Mouse (Mus musculus) gastrocnemius, adult 8-10 months (tissue): ENCODE results near the gene Rgl1. TPM values are rescaled to one million over a fixed set of nuclear protein-coding genes. Genes with fewer than 3 reads are reported as not detected.
"Not testable (repeated sequence)": the region's sequence is repeated elsewhere in the genome, so short reads cannot be mapped to it uniquely, and the experiment has no call there.

Source experiments
- DNase-seq, 2 experiments: peaks; one replicate each; pipeline ENCODE4 v3.0.0; 2022; ENCODE audit warnings: low spot score in 2 of 2
- total RNA-seq, 4 experiments: library from RNA; stranded (reverse); gene quantifications; 2 replicates each; pipeline ENCODE4 v1.2.4; 2022

The Rgl1 gene
- total RNA-seq, 4 experiments from 2014 or later, result 2.9 to 9.4 (median 5.3) TPM

DNA sequence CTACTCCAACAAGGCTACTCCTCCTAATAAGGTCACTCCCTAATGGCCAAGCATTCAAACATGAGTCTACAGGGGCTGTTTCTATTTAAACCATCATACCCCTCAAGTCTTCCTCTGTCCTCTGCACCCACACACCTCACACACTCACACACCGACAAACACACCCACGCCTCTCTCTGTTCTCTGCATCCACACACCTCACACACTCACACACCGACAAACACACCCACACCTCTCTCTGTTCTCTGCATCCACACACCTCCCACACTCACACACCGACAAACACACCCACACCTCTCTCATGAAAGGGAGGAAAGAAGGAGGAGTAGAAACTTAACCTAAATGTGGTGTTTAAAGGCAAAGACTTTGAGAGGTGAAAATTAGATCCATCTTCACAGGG lies 106.2 kb downstream of the Rgl1 start:
- DNase-seq, result no peak

DNA sequence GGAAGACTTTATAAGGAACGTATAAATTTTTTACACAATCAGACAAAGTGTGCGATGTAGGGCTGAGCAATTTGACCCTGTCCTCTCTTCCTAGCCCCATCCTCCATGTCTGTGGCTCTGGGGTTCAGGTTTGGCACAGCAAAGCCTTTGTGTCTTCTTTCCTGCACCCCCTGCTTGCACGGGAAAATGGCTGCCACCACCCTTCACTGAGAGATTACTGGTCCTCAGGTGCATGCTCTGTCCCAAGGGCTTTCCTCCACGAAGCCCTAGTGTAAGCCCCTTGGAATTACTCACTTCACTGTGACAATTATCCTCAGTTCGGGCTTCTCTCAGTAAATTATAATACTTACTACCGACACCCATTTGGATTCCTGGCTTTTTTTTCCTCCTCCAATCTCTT lies 109.5 kb downstream of the Rgl1 start:
- no peak for DNase-seq

DNA sequence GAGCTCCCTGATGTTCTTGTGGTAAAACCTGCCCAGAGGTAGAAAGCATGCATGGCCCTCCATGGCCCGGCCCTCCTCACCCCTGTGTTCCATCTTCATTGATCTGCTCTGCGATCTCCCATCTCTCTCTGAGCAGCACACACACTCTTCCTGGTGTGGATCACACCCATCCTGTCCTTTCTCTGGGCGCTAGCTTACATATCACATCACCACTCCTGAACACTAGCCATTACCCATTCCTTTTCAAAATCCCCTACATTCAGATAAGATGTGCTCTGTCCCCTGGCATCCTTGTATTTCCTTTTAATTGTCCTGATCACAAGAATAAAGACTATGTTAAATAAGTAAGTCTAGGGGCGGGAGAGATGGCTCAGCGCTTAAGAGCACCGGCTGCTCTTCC lies 111.3 kb downstream of the Rgl1 start:
- no peak for DNase-seq

DNA sequence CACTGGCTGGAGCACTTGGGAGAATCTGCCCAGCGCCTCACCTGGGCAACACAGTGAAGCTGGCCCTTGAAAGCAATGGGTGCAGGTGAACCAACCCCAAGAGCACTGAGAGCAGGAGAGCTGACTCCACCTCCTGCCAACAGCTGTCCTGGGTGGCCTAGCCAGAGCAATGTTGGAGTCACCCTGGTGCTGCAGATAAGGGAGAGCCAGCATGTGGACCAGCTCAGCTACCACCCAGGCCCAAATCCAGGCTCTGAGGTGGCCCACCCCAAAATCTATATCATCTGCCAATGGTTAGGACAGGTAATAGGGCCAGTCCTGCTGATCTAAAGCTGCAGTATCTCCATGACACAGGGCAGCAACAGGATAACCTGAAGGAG lies 114.7 kb downstream of the Rgl1 start:
- no peak for DNase-seq

DNA sequence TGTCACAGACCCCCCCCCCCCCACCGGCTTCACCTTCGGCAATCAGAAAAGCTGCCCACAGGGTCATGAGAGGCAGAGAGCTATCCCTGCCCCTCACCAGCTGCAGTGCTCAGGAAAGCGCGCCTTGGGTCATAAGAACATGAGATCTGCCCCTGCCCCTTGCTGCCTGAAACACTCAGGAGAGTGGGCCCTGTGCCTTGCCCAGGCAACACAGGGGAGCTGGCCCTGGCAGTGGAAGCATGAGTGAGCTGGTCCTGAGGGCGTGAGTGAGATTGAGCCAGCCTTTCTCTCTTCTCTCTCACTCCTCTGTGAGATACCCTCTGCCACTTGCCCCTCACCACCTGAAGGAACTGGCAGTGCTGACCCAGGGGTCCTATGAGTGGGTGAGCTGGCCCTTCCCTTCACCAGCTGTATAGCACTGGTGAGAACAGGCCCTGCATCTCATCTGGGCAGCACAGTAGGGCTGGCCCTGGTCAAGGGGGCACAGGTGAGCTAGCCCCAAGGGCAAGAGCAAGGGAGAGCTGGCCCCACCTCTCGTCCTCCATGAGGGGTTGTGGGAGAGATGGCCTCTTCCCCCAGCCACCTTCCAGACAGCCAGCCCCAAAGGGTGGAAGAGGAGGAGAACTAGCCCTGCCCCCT lies 115.2 kb downstream of the Rgl1 start:
- no peak for DNase-seq

DNA sequence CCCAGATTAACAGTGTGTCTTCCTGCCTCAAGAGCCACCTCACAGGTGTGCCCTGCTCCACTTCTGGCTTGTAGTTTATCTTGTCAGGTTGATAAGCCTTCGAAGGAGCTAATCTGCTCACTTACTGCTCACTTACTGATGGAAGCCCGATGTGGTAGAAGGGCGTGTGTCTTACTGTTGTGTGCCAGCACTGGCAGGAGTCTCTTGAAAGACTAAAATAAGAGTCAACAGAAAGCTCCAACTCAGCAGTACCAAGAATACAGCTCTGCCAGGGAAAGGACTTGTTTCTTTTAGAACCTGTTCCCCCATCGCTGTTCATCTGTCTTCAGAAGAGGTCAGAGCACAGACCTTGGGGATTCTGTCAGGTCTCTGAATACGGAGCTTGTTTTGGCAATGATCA lies 118.1 kb downstream of the Rgl1 start:
- DNase-seq, result no peak

DNA sequence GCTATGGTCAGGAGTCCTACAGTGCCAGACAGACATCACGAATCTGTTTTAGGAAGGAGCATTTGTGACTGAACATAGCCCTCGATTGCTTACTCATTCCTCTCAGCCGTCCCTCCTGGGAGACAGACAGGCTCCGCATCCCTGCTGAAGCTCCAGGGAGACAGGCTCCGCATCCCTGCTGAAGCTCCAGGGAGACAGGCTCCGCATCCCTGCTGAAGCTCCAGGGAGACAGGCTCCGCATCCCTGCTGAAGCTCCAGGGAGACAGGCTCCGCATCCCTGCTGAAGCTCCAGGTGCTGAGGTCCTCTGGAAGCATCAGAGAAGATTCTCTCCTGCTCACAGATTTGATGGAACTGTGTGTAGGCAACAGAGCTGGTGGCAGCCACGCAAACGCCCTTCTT lies 123.9 kb downstream of the Rgl1 start:
- not testable (repeated sequence) for DNase-seq

DNA sequence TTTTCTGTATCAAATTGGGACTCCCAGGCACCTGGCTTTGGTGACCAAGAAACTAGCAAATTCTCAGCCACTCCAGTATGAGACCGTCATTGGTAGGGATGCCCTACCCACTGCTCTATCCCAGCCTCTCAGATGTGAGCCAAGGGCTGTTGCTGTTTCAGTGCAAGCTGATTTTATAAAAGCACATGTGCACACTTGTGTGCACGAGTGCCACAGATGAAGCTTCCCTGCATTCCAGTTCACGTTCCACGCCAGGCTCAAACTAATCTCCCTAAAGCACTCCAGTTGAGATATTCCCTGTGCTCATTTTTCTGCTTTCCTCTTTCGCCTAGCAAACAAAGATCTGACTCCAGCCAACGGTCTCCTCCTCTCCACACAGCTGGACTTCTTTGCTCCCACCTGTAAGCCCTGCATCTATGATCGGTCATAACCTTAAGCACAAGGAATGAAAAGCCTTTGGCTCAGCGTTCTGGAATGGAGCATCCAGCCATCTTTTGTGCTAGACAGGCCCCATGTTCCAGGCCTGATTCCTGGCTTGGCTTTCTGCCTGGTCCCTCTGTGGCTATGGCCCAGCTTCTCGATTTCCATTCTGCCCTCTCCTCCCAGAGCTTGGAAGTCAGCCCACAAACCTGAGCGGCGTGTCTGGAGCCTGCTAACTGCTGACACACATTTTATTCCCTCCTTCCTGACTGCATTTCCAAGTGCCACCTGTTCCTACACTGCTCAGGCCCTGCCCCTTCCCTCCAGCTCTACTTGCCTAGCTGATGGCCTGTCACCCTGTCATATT lies 125.8 kb downstream of the Rgl1 start:
- DNase-seq, result peak; percentile 75 to 86

DNA sequence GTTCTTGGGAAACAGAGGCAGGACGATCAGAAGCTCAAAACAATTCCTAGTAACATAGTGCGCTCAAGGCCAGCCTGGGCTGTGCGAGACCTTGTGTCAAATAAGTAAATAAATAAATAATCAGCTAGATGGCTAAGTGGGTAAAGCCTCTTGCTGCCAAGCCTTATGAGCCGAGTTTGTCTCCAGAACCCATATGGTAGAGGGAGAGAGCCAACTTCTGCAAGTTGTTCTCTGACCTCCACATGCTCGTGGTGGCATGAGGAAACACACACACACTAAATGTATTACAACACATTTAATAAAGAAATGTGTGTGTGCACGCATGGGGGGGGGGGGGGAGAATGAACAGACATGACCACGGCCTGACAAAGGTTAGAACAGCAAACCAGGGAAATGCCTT lies 126.8 kb downstream of the Rgl1 start:
- DNase-seq, result no peak

DNA sequence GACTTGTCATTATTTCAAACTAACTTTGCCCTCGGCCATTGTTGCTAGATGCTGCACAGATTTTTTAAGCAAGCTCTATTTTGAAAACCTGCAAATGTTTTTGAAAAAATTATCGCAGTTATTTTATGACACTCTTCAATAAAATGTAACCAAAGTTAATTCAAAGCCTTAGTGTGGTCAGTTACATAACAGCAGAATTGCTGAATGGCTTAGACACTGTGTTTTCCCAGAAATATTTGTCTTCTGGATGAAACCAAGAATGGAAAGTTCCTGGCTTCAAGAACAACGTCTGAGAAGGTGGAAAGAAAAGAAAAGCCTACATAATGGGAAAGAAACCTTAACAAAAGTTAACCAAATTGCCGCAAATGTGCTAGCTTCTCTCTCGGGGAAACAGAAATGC lies 131.5 kb downstream of the Rgl1 start:
- no peak for DNase-seq

DNA sequence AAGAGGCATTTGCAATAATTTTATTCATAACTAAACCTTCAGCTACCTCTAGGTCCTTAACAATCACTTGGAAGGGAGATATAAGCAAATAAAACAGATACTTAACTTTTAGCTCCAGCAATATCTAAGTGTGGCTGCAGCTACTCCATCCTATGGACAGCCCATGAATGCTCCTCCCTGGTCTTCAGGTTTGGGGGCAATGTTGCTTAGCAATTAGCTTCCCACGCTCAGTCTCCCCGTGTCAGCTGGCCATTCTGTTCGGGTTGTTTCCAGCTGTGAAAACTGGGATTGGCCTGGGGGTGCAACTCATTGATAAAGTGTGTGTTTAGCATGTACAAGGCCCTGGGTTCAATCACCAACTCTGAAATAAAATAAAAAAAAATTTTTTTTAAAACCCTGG lies 136.4 kb downstream of the Rgl1 start:
- DNase-seq, result no peak

DNA sequence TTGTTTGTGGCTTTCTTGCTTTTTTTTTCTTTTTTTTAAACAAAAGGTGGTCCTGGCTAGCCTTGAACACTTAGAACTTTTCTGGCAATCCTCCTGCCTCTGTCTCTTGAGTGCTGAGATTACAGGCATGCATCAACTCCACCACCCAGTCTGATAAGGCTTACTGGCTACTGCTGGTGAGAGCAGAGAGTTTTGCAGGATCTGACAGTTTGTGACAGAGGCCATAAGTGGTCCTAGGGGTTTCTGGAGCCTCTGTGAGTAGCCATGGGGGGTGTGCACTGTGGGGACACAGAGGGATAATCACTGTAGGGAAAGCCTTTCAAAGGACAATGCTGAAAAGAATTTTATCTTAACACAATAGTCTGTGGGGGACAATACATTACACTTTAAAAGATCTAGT lies 140.5 kb downstream of the Rgl1 start:
- no peak for DNase-seq

DNA sequence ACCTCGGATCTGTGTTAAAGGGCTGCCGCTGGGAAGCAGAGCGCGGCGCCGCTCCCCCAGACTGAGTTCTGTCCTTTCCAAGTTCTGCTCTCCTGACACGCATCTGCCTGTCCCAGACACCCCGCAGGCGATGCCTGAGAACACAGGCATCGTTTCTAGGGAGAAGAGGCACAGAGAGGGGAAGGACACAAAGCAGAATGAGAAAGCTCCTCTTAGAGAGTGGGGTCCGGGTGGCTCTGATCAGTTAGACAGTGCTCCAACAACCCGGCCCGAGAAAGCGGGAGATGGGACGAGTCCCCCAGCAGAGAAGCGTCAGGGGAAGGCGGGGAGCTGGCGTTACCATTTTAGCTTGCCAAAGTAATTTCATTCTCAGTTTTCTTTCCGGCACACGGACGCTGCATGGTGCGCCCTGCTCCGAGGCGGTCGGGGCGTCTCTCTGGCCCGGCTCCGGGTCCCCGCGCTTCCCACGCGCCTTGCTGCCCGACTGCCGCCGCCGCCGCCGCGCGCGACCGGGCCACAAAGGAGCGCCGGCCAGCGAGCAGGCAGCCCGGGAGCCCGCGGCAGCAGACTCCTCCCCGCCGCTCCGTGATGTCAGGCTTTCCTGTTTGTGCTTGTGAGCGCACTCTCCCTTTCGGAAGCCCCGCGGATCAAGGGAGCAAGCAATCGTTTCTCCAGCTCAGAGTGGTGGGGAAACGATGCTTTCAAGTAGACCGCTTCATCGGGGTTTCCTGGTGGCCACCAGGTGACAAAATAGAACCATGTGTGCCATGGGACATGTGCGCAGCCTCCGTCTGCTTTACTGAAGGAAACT lies 141.3 kb downstream of the Rgl1 start:
- peak; percentile 52 to 65 for DNase-seq

DNA sequence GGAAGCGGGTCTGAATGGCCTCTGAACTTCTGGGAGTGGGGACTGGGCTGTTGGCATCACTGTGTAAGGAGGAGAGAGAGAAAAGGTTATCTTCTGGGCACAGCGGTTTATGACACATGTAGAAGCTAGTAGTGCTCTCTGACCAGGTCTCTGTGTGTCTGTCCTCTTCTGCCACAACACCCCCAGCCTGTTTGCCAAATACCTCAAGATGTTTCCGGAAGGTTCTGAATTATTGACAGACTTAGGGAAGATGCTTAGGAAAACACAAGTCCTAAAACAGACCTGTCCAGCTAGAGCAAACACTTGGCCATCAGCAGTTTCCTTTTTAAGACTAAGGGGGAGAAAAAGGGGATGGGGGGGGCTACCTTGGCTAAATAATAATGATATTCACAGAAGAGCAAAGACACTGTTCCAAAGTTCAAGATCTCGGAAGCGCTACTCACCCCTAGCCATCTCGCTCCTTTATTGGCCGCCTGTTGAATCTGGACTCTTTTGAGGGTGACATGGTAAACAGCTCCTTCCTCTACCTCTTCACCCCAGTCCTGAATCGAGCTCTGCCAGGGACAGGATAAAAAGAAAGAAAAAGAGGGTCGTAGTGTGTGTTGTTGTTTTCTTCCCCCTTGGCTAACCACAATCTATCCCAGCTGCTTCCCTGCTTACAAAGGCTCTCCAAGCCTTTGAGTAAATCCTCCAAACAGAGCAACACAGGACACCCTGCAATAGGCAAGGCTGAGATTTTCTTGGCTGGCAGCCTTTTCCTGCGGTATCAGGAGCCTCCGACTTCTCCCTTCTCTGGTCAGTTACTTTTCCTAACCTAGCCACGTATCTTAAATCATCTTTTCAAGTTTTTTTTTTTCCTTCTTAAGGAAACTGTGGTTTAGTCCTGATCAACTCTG lies 142.5 kb downstream of the Rgl1 start:
- DNase-seq, result no peak

DNA sequence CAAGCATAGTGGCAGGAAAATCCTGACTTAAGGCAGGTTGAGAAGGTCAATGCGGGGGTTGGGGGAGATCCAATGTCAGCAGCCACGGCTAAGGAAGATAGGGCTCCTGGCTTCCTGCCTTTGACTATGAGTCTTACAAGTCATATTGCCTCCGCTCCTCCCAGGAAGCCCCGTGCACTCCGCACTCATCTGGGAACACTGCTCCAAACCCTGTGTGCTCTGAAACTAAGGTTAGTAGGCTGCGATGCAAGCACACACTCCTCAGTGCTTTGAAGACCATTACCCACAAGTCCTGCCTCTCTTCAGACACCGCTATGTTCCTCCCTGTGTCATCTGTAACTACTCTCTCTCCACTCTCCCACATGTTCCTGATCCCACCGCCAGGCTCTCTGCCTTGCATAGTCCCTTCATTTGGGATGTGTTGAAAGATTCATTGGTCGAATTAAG lies 143.4 kb downstream of the Rgl1 start:
- DNase-seq, result no peak

DNA sequence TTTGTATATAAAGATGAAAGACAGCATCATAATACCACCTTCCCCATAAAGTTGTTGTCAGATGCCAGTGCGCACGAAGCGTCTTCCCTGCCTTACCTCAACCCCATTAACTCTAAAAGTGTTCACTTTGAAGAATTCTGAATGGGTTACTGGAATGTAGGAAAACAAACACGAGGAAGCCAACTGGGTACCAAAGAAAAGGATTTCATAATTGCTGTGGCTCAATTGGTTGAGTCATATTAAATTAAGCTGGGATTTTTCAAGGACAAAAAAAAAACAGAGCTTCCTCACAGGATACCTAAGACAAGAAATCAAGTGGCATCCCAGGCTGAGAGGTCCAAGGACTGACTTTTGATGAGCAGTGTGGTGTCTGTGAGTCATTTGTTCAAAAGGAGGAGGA lies 144.5 kb downstream of the Rgl1 start:
- DNase-seq, result no peak

DNA sequence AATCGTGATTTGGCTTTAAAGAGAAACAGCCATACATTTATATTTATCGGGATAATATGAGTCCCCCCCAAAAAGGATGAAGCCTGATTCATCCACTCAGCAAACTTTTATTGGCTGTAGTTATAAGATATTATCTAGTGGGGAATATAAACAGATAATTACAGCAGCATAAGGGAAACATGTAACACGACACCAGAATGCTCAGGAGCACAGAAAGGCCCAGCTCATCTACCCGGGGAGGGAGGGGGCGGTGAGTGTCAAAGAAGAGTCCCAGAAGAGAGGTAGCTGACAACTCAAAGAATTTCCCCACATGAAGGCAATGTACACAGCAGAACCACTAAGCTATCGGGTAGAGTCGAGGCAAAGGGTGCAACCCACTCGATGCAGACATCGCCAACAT lies 146.8 kb downstream of the Rgl1 start:
- DNase-seq, result no peak

DNA sequence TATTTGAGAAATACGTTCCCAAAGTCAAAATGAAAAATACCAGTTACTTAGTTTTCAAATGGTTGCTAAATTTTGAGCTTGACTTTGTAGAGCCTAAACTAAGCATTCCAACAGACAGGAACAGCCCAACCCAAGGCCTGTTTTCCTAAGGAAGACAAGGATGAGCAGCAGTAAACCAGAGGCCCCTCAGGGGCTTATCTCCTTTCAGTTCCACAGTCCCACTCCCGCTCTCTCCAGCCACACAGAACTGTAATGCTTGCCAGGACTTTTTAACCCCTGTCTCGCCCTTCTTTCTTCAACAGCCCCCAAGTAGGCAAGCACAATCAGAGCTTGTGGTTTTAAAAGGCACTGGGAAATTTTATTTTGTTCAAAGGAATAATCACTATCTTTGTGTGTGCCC lies 147.3 kb downstream of the Rgl1 start:
- DNase-seq, result no peak

DNA sequence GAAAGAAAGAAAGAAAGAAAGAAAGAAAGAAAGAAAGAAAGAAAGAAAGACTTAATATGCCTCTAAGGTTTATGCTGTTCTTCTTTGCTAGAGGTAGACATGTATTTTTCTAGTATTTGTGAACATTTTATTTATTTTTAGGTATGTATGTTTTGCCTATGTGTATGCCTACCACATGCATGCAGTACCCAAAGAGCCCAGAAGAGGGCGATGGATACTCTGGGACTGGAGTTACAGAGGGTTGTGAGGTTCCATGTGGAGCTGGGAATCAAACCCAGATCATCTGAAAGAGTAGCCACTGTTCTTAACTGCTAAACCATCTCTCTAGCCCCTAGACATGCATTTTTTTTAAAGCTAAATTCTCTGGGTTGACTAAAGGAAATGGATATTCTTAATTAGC lies 147.8 kb downstream of the Rgl1 start:
- no peak for DNase-seq

DNA sequence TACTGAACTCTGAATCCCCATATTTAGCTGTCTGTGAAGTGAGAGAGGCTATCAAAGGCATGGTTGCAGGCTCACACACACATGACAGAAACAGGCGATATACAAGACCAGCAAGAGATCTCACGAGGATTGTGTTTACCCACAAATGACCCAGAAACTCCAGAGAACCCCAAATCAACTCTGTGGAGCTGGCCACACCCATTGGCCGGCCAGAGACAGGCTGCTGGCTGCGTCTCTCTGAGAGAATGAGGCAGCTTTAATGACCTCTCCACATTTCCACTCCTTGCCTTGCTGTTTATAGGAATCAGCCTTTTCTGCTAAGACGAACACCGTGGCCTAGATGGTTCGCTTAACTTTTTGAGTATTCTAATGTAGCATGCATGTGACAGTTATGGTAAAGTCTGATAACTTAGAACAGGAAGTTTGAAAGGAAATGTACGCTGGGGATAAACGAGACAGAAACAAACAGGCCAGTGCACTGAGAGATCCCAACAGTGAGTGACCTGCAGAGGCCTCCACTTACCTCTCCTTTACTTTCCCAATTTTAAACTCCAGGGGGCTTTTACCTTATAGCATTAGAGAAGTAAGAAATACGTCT lies 148.3 kb downstream of the Rgl1 start:
- DNase-seq, result no peak

DNA sequence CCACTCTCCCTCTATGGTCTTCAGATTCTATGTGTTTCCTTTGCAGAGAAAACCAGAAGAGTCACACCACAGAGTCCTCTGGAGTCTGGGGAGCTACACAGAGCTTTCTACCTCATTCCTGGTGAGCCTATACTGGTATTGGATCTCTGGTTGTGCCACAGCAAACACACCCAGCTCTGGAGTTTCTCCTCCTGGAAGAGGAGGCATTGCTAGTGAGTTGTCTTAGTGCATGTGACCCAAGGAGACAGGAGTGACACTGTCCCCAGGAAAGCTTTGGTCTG lies 149.4 kb downstream of the Rgl1 start:
- no peak for DNase-seq
